In the genomic region with DNA sequence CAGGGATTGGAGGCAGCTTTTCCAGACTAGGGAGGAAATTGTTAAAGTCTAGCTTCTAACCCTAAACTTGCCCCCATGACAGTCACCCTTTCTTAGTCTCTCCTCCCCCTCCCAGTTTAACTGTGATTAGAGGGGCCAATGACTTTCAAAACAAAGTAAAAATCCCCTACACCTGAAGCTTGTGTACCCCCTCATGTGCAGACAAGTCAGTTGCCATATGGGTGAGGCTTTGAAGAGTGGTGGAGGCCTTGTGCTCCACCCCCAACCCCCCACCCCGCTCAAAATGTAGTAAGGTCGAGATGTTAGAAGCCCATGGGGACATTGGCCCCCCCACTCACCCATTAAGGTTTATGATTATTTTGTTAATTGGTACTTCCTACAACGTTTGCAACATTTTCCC, we compare ENCODE assay signal across 8 mouse cellular contexts. TPM values are rescaled to one million over a fixed set of nuclear protein-coding genes. Genes with fewer than 3 reads are reported as not detected.
A peak's percentile ranks its signal among the peaks of the same experiment; 100 is the strongest.
DNase-seq lines count a peak whose midpoint lies in the region; ATAC-seq lines count a peak whose summit lies in the region.

No protein-coding gene starts in this region.

- peak overlapping the region; percentile 72 for H3K4me3 ChIP-seq in kidney, embryonic 15.5 days (replicated peaks)
- peak overlapping the region; percentile 87 for H3K4me3 ChIP-seq in brown adipose tissue, adult 24 weeks (ENCODE audit: insufficient read depth, low read depth, low read length)
- peak overlapping the region; percentile 76 for H3K4me3 ChIP-seq in hindbrain, embryonic 14.5 days (replicated peaks; ENCODE audit: low read length)
- peak overlapping the region; percentile 83 for H3K4me3 ChIP-seq in midbrain, embryonic 13.5 days (replicated peaks)

- DNase-seq in kidney, postnatal 14 days: no peak
- no peak for DNase-seq in hindbrain, embryonic 14.5 days (ENCODE audit: low spot score)
- no peak for DNase-seq in gastrocnemius, postnatal 14 days

- ATAC-seq in kidney, embryonic 15.5 days (replicated peaks; ENCODE audit: low FRiP score): no peak
- ATAC-seq in hindbrain, embryonic 14.5 days (ENCODE audit: low FRiP score): no peak
- ATAC-seq in midbrain, embryonic 13.5 days: no peak
- no peak for ATAC-seq in activated CD4-positive, CD25-positive, alpha-beta regulatory T cell, adult 4 months
- no peak for ATAC-seq in erythroblast, adult 5-6 weeks (replicated peaks; ENCODE audit: low FRiP score, poor library complexity, severe bottlenecking)

- peaks cover 30% of the 10 kb centered on the region for H3K36me3 ChIP-seq in kidney, embryonic 15.5 days
- peaks cover 26% of the 10 kb centered on the region for H3K36me3 ChIP-seq in hindbrain, embryonic 14.5 days (replicated peaks; ENCODE audit: control insufficient read depth, insufficient read depth)
- H3K36me3 ChIP-seq in midbrain, embryonic 13.5 days: peaks cover 33% of the 10 kb centered on the region

- H3K27me3 ChIP-seq in kidney, embryonic 15.5 days: no peaks in the 10 kb centered on the region
- H3K27me3 ChIP-seq in hindbrain, embryonic 14.5 days (ENCODE audit: control insufficient read depth, insufficient read depth, low read length): 0 out of 2 replicates have a peak, but pooled peaks cover 3% of the 10 kb centered on the region
- peaks cover 4% of the 10 kb centered on the region; the same call in 1 of the 2 replicates for H3K27me3 ChIP-seq in midbrain, embryonic 13.5 days

- peak overlapping the region; percentile 91 for H3K27ac ChIP-seq in kidney, embryonic 15.5 days
- no peak overlapping the region for H3K27ac ChIP-seq in brown adipose tissue, adult 24 weeks (replicated peaks; ENCODE audit: low read depth, low read length)
- peak overlapping the region; percentile 93 for H3K27ac ChIP-seq in hindbrain, embryonic 14.5 days
- peak overlapping the region; percentile 96 for H3K27ac ChIP-seq in midbrain, embryonic 13.5 days

- H3K9ac ChIP-seq in kidney, embryonic 15.5 days: peak overlapping the region; percentile 77
- peak overlapping the region; percentile 81 for H3K9ac ChIP-seq in hindbrain, embryonic 14.5 days
- H3K9ac ChIP-seq in midbrain, embryonic 13.5 days (replicated peaks): peak overlapping the region; percentile 96

- H3K4me1 ChIP-seq in kidney, embryonic 15.5 days: peaks cover 58% of the 10 kb centered on the region
- peaks cover 5% of the 10 kb centered on the region; the same call in 1 of the 2 replicates for H3K4me1 ChIP-seq in brown adipose tissue, adult 24 weeks (ENCODE audit: control insufficient read depth, insufficient read depth, insufficient read length, low read length)
- peaks cover 52% of the 10 kb centered on the region for H3K4me1 ChIP-seq in hindbrain, embryonic 14.5 days (replicated peaks; ENCODE audit: control insufficient read depth, insufficient read depth, low read length)
- H3K4me1 ChIP-seq in midbrain, embryonic 13.5 days (replicated peaks): peaks cover 61% of the 10 kb centered on the region

- peak overlapping the region; percentile 95 for H3K4me2 ChIP-seq in kidney, embryonic 15.5 days
- peak overlapping the region; percentile 77 for H3K4me2 ChIP-seq in hindbrain, embryonic 14.5 days (replicated peaks)
- peak overlapping the region; percentile 82 for H3K4me2 ChIP-seq in midbrain, embryonic 13.5 days (replicated peaks)

- H3K9me3 ChIP-seq in kidney, embryonic 15.5 days (replicated peaks): no peaks in the 10 kb centered on the region
- H3K9me3 ChIP-seq in hindbrain, embryonic 14.5 days (ENCODE audit: control insufficient read depth, low read length): no peaks in the 10 kb centered on the region
- no peaks in the 10 kb centered on the region for H3K9me3 ChIP-seq in midbrain, embryonic 13.5 days

- intact Hi-C loops in gastrocnemius, postnatal 14 days (cut with DNase I; ENCODE audit: low total_unique reads): loop anchor here (10.0 kb wide), 1 partner anchor 85 kb away; no protein-coding TSS in a partner anchor

- WGBS in kidney, embryonic 15.5 days: 11% methylated on average over 3 of the region's 3 CpGs
- 3% methylated on average over 3 of the region's 3 CpGs for WGBS in hindbrain, embryonic 14.5 days
- WGBS in midbrain, embryonic 13.5 days: 6% methylated on average over 3 of the region's 3 CpGs

RNA-seq across cellular contexts. Expression of a gene that starts 1.5 kb away (rescaled TPM):
- polyA plus RNA-seq in kidney, embryonic 15.5 days (2015; fragmentation: Nextera tagmentation; extraction: Ambion mirVana): 7.1 and 8.9 TPM in 2 replicates
- 8.9 and 15.8 TPM in 2 replicates for polyA plus RNA-seq in brown adipose tissue, adult 24 weeks (2012; ENCODE audit: insufficient read depth, insufficient read length, missing spikeins)
- polyA plus RNA-seq in hindbrain, embryonic 14.5 days (2014; fragmentation: Nextera tagmentation; extraction: Ambion mirVana): 6.4 and 8.1 TPM in 2 replicates
- 6.3 and 7.0 TPM in 2 replicates for polyA plus RNA-seq in midbrain, embryonic 13.5 days (2015; fragmentation: Nextera tagmentation; extraction: Ambion mirVana)
- polyA plus RNA-seq in activated CD4-positive, CD25-positive, alpha-beta regulatory T cell, adult 4 months (2017; shearing (Covaris generic)): 10 to 100 TPM; 24.2 to 29.3 TPM
- total RNA-seq in gastrocnemius, postnatal 14 days (2021): 10 to 100 TPM; 11.6 to 16.6 TPM
- total RNA-seq in erythroblast, adult 5-6 weeks (2015; ENCODE audit: low replicate concordance): 4.0 and 12.1 TPM in 2 replicates
- 5.7 and 6.1 TPM in 2 replicates for total RNA-seq in erythroblast, adult 5-6 weeks (2017; ENCODE audit: low replicate concordance)
